Mouse (Mus musculus) left cerebral cortex, adult 18-20 months (tissue): ENCODE measurements around the gene Skap1. TPM values are rescaled to one million over a fixed set of nuclear protein-coding genes. Genes with fewer than 3 reads are reported as not detected.
"Not testable (repeated sequence)": the region's sequence is repeated elsewhere in the genome, so short reads cannot be mapped to it uniquely, and the experiment has no call there.

Experiments used
- DNase-seq, 2 experiments: peaks; one replicate each; pipeline ENCODE4 v3.0.0; 2021 to 2022; ENCODE audit warnings: low spot score in 2 of 2, mixed read lengths in 1 of 2
- total RNA-seq, 2 experiments: library from RNA; stranded (reverse); gene quantifications; 2 replicates each; pipeline ENCODE4 v1.2.3; 2021

Gene Skap1
- total RNA-seq, 2 experiments from 2014 or later = 1.9 to 2.1 TPM

DNA sequence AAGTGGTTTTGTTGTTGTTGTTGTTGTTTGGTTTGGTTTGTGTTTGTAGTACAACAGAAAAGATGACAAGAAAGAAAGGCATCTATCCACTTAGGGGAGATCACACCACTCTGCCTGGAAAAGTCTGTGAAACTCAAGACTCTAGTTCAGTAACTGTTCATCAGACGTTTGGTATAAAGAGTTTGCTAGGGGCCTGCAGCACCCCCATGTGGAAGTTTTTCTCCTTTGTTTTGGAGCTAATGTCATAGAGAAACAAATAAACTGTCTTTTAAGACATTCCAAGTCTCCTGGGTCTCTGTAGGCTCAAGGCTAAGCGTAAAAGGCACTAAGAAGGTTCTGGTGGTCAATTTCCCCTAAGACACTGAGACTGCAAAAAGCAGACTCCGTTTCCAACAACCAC is 311.7 kb downstream of the Skap1 start:
- DNase-seq = no peak

DNA sequence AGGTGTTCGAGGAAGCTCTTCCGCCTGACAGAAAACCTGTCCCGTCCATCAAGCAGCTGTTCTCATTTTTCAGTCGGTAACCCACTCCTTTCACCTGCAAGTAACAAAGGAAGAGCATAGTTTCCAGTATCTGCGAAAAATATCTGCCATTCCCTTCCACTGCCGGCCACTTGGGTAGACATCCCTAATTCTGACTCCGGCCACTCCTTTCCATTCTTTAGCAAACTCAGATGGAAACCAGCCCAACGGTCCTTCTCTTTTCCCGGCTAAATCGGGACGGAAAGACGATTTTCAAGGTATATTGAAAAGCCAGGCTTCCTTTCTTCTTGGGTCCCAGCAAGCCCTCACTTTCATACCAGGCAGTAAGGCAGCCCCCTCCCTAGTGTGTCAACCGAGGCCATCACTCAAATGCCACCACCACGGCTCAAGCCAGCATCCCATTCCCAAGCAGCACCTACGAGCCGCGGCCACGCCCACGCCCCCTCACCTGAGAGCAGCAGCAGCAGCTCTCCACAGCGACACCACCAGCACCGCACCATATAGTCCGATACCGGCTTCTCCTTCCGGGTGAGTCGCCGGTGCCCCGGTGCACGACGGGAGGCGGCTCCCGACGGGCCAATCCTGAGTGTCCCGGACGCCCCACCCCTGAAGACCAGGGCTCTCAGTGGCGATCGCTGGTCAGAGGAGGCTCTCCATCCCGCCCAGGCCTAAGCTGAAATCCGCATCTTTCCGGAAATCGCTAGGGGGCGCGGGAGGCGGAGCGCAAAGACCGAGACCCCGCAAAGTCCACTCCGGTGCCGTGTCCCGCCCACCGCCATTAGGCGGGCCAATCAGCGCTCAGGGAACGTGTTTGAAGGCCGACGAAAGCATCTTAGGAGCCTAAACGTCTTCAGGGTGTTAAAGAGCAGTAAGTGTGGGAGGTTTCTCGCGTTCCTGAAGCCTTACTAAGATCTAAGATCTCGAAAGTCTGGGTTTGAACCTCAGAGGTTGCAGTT is 312.9 kb downstream of the Skap1 start, which contains the start of gene Snx11:
Gene Snx11 (minus strand): TSS at position 592 of the 995 bp plus-strand sequence.
- peak; percentile 100 for DNase-seq

DNA sequence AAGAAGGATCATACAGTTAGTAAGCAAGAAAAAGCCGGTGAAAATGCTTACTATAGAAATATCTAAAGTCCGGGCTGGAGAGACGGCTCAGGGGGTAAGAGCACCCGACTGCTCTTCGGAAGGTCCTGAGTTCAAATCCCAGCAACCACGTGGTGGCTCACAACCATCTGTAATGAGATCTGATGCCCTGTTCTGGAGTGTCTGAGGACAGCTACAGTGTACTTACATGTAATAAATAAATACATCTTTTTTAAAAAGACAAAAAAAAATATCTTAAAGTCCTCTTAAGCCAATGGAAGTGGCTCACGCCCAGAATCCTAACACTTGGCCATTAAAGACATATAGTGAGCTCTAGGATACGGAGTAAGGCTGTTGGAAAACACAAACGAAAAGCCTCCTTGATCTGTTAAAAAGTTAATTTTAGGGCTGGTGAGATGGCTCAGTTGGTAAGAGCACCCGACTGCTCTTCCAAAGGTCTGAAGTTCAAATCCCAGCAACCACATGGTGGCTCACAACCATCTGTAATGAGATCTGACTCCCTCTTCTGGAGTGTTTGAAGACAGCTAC is 313.8 kb downstream of the Skap1 start:
- not testable (repeated sequence) for DNase-seq

DNA sequence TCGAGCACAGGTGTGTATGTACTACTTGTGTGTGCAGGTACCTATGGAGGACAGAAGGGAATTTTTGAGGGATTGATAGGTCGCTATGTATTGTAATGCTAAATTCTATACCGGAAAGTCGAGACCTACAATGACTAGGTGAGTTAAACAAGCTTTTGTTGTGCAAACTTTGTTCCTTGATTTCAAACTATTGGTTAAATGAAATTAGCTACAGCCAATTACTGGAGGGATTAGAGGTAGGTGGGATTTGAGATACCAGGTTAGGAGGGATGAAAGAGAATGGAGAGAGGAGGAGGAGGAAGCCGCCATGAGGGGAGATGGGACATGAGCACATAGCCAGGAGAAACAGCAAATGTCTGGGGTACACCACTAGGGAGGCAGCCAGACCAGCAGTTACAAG is 315.9 kb downstream of the Skap1 start:
- no peak for DNase-seq

DNA sequence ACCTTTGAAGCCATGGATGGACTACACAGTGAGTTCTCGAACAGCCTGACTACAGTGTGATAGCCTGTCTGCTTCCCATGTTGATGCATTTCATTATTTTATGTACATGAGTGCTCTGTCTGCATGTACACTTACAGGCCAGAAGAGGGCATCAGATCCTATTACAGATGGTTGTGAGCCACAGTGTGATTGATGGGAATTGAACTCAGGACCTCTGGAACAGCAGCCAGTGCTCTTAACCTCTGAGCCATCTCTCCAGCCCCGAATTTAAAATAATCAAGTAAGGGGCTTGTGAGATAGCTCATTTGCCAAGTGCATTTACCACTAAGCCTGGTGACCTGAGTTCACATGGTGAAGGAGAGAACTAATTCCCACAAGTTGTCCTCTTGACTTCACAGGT is 317.0 kb downstream of the Skap1 start:
- DNase-seq = no peak

DNA sequence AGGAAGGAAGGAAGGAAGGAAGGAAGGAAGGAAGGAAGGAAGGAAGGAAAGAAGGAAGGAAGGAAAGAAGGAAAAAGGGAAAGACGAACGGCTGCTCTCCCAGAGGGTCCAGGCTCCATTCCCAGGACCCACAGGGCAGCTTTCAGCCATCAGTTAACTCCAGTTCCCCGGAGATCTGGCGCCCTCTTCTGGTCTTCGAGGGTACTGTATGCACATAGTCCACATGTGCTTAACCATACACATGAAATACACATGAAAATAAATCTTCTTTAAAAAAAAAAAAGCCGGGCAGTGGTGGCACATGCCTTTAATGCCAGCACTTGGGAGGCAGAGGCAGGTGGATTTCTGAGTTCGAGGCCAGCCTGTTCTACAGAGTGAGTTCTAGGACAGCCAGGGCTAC is 320.5 kb downstream of the Skap1 start:
- DNase-seq = peak; percentile 44 to 78

DNA sequence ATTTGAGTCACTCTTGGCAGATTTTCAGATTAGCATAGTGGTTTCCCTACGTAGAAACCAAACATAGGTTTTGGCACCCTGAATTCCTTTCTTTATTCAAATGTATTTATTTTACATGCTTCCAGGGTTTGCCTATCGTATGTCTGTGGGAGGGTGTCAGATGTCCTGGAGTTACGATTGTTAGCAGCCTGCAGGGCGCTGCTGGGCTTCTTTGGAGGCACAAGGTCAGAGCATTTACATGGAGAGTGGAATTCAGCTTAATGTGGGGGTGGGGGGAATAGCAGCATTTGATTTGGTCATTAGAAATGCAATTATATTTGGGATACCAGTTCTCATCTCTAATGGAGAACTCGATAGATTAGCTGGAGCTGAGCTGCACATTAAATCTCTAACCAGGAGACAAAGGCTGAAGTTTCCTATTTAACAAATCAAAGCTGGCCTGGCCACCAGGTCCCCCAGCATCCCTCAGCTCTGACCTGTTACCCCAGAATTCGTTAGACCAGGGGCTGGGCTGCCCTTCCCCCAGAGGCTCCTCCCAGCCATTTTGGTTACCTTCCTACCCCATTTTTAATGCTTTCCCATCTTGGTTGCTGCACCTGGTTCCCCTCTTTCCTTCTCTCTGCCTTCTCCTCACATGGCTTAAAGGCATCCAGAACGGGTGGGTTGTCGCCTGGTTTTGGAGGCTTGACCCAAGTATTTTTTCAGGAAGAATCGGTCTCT is 322.5 kb downstream of the Skap1 start:
- DNase-seq = no peak

DNA sequence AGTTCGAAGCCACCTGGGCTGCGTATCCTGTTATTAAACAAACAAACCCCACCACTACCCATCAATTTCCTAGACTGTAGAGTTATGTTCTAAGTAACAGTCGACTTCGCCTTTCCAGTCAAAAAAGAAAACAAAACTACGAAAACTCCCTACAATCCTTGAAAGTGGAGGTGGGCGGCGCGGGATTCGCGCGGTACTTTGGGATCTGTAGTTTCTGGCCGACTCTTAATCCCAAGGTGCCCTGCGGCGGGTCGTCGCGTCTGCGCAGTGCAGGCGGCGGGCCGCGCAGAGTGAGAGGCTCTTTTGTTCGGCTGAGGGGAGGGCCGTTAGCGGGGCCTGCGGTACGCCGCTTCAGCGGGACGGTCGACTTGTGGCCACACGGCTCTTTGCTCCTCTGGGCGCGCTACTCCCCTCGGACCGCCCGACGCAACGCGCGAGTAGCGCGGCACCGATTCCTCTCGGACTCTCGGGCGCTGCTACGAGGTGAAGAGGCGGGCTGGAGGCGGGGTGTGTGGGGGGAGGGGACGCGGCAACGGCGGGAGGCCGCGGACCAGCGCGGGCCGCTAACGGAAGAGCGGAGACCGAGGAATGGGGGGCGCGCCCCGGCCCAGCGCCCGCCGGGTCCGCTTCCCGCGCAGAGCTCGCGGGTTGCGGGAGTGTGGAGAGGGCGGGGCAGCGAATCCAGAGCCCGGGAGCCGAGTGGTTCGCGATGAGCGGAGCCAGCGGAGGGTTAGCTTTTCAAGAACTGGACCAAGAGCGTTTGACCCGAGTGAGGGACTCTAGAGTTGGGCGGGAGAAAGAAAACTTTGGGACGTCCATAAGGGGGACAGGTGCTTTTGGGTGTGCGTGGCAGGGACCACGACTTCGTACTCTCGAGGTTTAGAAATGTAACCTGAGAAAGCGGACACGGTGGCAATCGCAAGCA is 324.7 kb downstream of the Skap1 start, which contains the start of gene Cbx1:
Gene Cbx1 (plus strand): TSS at position 257 of the 925 bp plus-strand sequence.
- DNase-seq = peak; percentile 89 to 92

DNA sequence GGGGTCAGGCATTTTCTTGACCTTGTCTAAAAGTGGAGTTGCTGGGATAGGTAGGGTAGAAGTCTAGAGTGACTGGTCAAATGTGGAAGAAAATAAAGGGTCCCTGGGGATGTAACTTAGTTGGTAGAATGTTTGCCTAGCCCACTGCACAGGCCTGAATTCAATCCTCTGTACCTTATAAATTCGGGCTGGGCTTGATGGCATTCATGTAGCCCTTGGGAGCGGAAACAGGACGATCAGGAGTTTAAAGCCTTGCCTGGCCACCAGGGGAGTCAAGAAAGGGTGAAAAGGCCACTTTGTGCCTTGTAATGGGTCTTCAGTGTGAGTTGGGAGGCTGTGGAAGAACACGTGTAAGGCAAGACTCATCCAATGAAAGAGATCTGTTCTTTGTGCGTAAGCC is 325.6 kb downstream of the Skap1 start:
- DNase-seq = no peak

DNA sequence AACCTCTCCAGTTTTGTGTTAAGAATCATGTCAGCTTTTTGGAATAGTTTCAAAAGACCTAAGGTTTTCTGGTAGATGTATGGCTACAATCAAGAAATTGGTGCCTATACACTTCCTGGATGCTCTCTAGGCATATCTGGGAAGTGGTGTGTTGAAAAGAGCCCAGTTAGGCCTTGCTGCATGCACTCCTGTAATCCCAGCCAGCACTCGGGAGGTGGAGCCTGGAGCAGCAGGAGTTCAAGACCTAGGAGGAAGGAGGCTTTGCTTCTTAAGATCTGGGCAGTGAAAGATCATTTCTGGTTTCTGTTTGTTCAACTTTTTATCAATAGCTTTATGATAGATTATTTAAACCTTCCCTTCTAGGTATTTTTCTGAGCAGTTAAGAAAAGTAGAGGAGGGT is 326.3 kb downstream of the Skap1 start:
- no peak for DNase-seq

DNA sequence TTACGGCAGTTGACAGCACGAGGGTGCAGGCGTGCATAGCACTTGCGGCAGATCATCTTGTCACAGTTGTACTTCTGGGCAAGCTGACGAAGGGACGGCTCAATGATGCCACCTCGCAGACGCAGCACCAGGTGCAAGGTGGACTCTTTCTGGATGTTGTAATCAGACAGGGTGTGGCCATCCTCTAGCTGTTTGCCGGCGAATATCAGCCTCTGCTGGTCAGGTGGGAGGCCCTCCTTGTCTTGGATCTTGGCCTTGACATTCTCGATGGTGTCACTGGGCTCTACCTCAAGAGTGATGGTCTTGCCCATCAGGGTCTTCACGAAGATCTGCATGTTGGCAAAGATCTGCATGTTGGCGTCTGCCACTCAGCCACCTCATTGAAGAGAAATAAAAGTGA is 331.1 kb downstream of the Skap1 start:
- no peak for DNase-seq

DNA sequence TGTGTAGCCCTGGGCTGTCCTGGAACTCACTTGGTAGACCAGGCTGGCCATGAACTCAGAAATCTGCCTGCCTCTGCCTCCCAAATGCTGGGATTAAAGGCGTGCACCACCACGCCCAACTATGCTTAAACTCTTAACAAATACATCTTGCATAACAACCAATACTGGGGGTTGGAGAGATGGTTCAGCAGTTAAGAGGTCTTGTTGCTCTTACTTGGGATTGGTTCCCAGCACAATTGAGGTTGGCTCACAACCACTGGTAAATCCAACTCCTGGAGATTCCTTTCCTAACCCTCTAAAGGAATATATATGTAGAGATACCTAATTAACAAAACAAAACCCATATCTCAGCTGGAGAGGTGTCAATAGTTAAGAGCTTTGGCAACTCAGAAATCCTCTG is 331.7 kb downstream of the Skap1 start:
- no peak for DNase-seq

DNA sequence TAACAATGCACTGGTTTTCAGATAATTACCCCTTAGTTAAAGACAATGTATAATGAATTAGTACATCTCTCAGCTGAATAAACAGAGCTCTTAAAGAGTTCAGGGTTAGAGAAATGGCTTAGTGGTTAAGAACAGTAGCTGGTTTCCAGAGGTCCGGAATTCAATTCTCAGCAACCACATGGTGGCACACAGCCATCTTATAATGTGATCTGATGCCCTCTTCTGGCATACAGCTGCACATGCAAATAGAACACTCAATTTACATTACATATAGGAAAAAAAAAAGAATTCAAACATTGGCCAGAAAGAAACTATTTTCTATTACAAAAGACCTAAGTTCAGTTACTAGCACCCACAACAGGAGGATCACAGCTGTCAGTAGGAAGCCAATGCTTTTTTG is 332.2 kb downstream of the Skap1 start:
- DNase-seq = no peak

DNA sequence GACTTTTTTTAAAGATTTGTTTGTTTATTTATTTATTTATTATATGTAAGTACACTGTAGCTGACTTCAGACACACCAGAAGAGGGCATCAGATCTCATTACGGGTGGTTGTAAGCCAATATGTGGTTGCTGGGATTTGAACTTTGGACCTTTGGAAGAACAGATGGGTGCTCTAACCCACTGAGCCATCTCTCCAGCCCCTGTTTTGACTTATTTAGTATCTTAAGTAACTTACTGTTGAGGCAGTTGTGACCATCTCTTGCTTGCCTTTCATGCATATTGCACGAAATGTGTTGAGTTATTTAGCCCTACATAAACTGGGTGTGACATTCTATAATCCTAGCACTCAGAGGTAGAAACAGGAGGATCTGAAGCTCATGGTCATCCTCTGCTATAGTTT is 335.1 kb downstream of the Skap1 start:
- DNase-seq = no peak

DNA sequence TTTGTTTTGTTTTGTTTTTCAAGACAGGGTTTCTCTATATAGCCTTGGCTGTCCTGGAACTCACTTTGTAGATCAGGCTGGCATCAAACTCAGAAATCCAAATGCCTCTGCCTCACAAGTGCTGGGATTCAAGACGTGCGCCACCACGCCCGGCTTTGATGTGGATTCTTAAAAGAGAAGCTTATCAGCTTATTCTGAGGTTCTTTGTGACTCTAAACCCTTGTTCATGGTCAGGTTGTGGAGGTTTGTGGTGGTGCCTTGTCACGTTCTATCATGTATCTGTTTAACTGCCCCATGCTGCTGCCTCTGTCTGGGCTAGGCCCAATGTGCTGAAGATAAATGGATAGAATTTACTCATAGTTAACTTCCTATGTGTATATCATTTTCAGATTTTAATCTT is 341.2 kb downstream of the Skap1 start:
- DNase-seq = no peak

DNA sequence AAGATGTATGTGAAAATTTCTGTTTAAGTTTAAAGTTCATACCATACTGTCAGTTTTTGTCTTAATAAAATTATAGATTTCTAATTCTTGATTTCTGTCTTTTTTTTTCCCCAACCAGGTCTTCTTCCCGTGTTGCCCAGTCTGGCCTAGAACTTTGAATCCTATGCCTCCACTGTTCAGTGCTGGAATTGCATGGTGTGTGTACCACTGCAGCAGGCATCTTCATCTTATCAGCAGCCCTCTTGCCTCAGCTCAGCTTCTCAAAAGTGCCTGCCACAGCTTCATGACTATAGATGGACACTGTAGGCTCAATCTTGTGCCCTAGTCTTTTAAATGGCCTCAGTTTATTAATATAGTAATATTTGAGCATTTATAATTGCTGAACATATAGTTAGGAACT is 343.7 kb downstream of the Skap1 start:
- no peak for DNase-seq
